Comparison of ENCODE assay signal across 9 mouse cellular contexts in the genomic region with DNA sequence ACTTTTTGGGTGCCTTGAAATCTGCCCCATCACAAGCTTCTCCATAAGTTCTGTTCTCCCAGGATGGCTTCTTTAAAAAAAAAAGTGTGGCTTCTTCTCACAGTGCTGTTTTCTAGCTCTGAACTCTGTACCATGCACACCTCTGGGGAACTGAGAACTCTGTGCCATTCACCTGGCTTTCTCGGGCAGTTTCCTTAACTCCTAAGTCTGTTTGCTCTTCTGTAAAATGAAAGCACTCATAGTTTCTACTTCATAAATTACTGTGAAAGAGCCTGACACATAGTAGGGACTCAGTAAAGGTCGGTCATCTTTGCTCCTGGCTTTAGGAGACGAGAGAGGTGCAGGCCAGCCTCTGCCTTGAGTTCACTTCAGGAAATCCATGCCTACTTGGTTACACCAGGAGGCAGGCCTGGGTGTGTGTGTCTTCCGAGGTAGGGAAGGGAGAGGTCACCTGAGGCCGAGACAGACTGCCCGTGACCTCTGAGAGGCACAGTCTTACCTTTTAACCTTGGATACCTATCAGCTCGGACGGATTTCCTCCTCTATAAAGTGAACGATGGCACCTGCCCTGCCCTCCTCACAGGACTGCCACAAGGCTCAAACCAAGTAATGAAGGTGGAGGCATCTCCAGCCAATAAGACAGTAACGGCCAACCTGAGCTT. TPM values are rescaled to one million over a fixed set of nuclear protein-coding genes. Genes with fewer than 3 reads are reported as not detected.
A peak's percentile ranks its signal among the peaks of the same experiment; 100 is the strongest.
DNase-seq lines count a peak whose midpoint lies in the region; ATAC-seq lines count a peak whose summit lies in the region.
"Had no signal": no experiment of that assay in that cellular context is flagged by ENCODE, and none has a peak within 500 bp of the region (broad histone marks: within the 10 kb centered on the region; RNA-seq: fewer than 3 reads in every experiment).

No protein-coding gene starts in this region.

- H3K9me3 ChIP-seq in embryonic facial prominence, embryonic 13.5 days = no peaks in the 10 kb centered on the region
- no peaks in the 10 kb centered on the region for H3K9me3 ChIP-seq in embryonic facial prominence, embryonic 10.5 days
- H3K9me3 ChIP-seq in hindbrain, embryonic 15.5 days = no peaks in the 10 kb centered on the region
- no peaks in the 10 kb centered on the region for H3K9me3 ChIP-seq in hindbrain, embryonic 14.5 days (ENCODE audit: control insufficient read depth, low read length)
- no peaks in the 10 kb centered on the region for H3K9me3 ChIP-seq in midbrain, embryonic 14.5 days (ENCODE audit: control insufficient read depth, low read length)
- no peaks in the 10 kb centered on the region for H3K9me3 ChIP-seq in midbrain, embryonic 16.5 days (replicated peaks; ENCODE audit: control insufficient read depth, low read length, poor library complexity, severe bottlenecking)
- H3K9me3 ChIP-seq: liver, embryonic 13.5 days had no signal

- ATAC-seq in embryonic facial prominence, embryonic 13.5 days (ENCODE audit: insufficient number of reproducible peaks, insufficient read depth, low FRiP score, low TSS enrichment, low read depth) = no peak
- ATAC-seq in hindbrain, embryonic 15.5 days (ENCODE audit: low FRiP score, low read depth) = no peak
- ATAC-seq in hindbrain, embryonic 14.5 days (ENCODE audit: low FRiP score) = no peak
- no peak for ATAC-seq in midbrain, embryonic 14.5 days (ENCODE audit: low FRiP score, low TSS enrichment)
- no peak for ATAC-seq in midbrain, embryonic 16.5 days

- no peak overlapping the region for H3K9ac ChIP-seq in embryonic facial prominence, embryonic 13.5 days
- no peak overlapping the region for H3K9ac ChIP-seq in hindbrain, embryonic 15.5 days
- H3K9ac ChIP-seq in hindbrain, embryonic 14.5 days = no peak overlapping the region
- no peak overlapping the region for H3K9ac ChIP-seq in midbrain, embryonic 14.5 days (replicated peaks; ENCODE audit: low read length)
- no peak overlapping the region for H3K9ac ChIP-seq in midbrain, embryonic 16.5 days (ENCODE audit: low read depth, low read length)
- H3K9ac ChIP-seq: liver, embryonic 13.5 days had no signal

- 0 out of 2 replicates have a peak overlapping the region, but pooled peaks have one; percentile 9 for H3K27ac ChIP-seq in embryonic facial prominence, embryonic 13.5 days
- no peak overlapping the region for H3K27ac ChIP-seq in embryonic facial prominence, embryonic 10.5 days (replicated peaks)
- no peak overlapping the region for H3K27ac ChIP-seq in hindbrain, embryonic 15.5 days (replicated peaks)
- no peak overlapping the region for H3K27ac ChIP-seq in hindbrain, embryonic 14.5 days
- H3K27ac ChIP-seq in midbrain, embryonic 14.5 days (replicated peaks; ENCODE audit: low read depth, low read length) = no peak overlapping the region
- no peak overlapping the region for H3K27ac ChIP-seq in midbrain, embryonic 16.5 days (ENCODE audit: low read length)
- H3K27ac ChIP-seq: liver, embryonic 13.5 days had no signal

- H3K4me1 ChIP-seq in embryonic facial prominence, embryonic 13.5 days = peaks cover 22% of the 10 kb centered on the region
- peaks cover 33% of the 10 kb centered on the region for H3K4me1 ChIP-seq in embryonic facial prominence, embryonic 10.5 days
- peaks cover 18% of the 10 kb centered on the region for H3K4me1 ChIP-seq in hindbrain, embryonic 15.5 days (replicated peaks)
- peaks cover 8% of the 10 kb centered on the region; the same call in 1 of the 2 replicates for H3K4me1 ChIP-seq in hindbrain, embryonic 14.5 days (replicated peaks; ENCODE audit: control insufficient read depth, insufficient read depth, low read length)
- peaks cover 9% of the 10 kb centered on the region; the same call in 1 of the 2 replicates for H3K4me1 ChIP-seq in midbrain, embryonic 14.5 days (ENCODE audit: control insufficient read depth, insufficient read depth, low read length)
- no peaks in the 10 kb centered on the region; the same call in 1 of the 2 replicates for H3K4me1 ChIP-seq in midbrain, embryonic 16.5 days (ENCODE audit: control insufficient read depth, insufficient read depth, low read length)

- no peak for DNase-seq in embryonic facial prominence, embryonic 10.5 days (ENCODE audit: low spot score)
- DNase-seq in hindbrain, embryonic 14.5 days (ENCODE audit: low spot score) = no peak
- DNase-seq in midbrain, embryonic 14.5 days = no peak
- no peak for DNase-seq in ovary, postnatal 14 days (ENCODE audit: low spot score)
- no peak for DNase-seq in cerebellum, adult 9-10 months
- DNase-seq: liver, embryonic 13.5 days had no signal

- H3K27me3 ChIP-seq in embryonic facial prominence, embryonic 13.5 days = peaks cover 7% of the 10 kb centered on the region
- H3K27me3 ChIP-seq in embryonic facial prominence, embryonic 10.5 days (replicated peaks; ENCODE audit: low read depth, poor library complexity, severe bottlenecking) = peaks cover 67% of the 10 kb centered on the region
- peaks cover 10% of the 10 kb centered on the region for H3K27me3 ChIP-seq in hindbrain, embryonic 15.5 days
- peaks cover 2% of the 10 kb centered on the region; the same call in 1 of the 2 replicates for H3K27me3 ChIP-seq in hindbrain, embryonic 14.5 days (ENCODE audit: control insufficient read depth, insufficient read depth, low read length)
- peaks cover 6% of the 10 kb centered on the region; the same call in 1 of the 2 replicates for H3K27me3 ChIP-seq in midbrain, embryonic 14.5 days (ENCODE audit: control insufficient read depth, insufficient read depth, low read length)
- H3K27me3 ChIP-seq in midbrain, embryonic 16.5 days (ENCODE audit: control insufficient read depth, insufficient read depth, low read depth, low read length) = peaks cover 8% of the 10 kb centered on the region; the same call in 1 of the 2 replicates

- H3K4me2 ChIP-seq in embryonic facial prominence, embryonic 13.5 days = no peak overlapping the region
- 0 out of 2 replicates have a peak overlapping the region, but pooled peaks have one; percentile 6 for H3K4me2 ChIP-seq in hindbrain, embryonic 15.5 days
- H3K4me2 ChIP-seq in hindbrain, embryonic 14.5 days (replicated peaks) = no peak overlapping the region
- H3K4me2 ChIP-seq in midbrain, embryonic 14.5 days (ENCODE audit: low read length) = peak overlapping the region; percentile 4; the same call in 1 of the 2 replicates
- no peak overlapping the region for H3K4me2 ChIP-seq in midbrain, embryonic 16.5 days (ENCODE audit: low read length)
- H3K4me2 ChIP-seq: liver, embryonic 13.5 days had no signal

- 76% methylated on average over 10 of the region's 10 CpGs for WGBS in embryonic facial prominence, embryonic 13.5 days
- 79% methylated on average over 10 of the region's 10 CpGs for WGBS in embryonic facial prominence, embryonic 10.5 days
- 85% methylated on average over 10 of the region's 10 CpGs for WGBS in hindbrain, embryonic 15.5 days
- 78% methylated on average over 10 of the region's 10 CpGs for WGBS in hindbrain, embryonic 14.5 days
- WGBS in midbrain, embryonic 14.5 days = 82% methylated on average over 10 of the region's 10 CpGs
- 84% methylated on average over 10 of the region's 10 CpGs for WGBS in midbrain, embryonic 16.5 days

- H3K36me3 ChIP-seq in embryonic facial prominence, embryonic 13.5 days = no peaks in the 10 kb centered on the region
- H3K36me3 ChIP-seq in embryonic facial prominence, embryonic 10.5 days (replicated peaks) = no peaks in the 10 kb centered on the region
- no peaks in the 10 kb centered on the region for H3K36me3 ChIP-seq in hindbrain, embryonic 15.5 days
- H3K36me3 ChIP-seq in hindbrain, embryonic 14.5 days (replicated peaks; ENCODE audit: control insufficient read depth, insufficient read depth) = no peaks in the 10 kb centered on the region
- no peaks in the 10 kb centered on the region for H3K36me3 ChIP-seq in midbrain, embryonic 14.5 days (ENCODE audit: control insufficient read depth, insufficient read depth, low read length)
- H3K36me3 ChIP-seq in midbrain, embryonic 16.5 days (ENCODE audit: control insufficient read depth, insufficient read depth, low read length) = no peaks in the 10 kb centered on the region
- H3K36me3 ChIP-seq: liver, embryonic 13.5 days had no signal

- no peak overlapping the region for H3K4me3 ChIP-seq in embryonic facial prominence, embryonic 13.5 days
- H3K4me3 ChIP-seq in embryonic facial prominence, embryonic 10.5 days = no peak overlapping the region
- H3K4me3 ChIP-seq in hindbrain, embryonic 15.5 days = no peak overlapping the region
- no peak overlapping the region for H3K4me3 ChIP-seq in hindbrain, embryonic 14.5 days (replicated peaks; ENCODE audit: low read length)
- no peak overlapping the region for H3K4me3 ChIP-seq in midbrain, embryonic 14.5 days (replicated peaks; ENCODE audit: low read depth, low read length)
- no peak overlapping the region for H3K4me3 ChIP-seq in midbrain, embryonic 16.5 days (ENCODE audit: low read depth, low read length)
- H3K4me3 ChIP-seq: liver, embryonic 13.5 days had no signal

RNA-seq across cellular contexts. Expression of gene Usp2, which starts 11.4 kb away (rescaled TPM):
- 14.6 and 15.2 TPM in 2 replicates for polyA plus RNA-seq in embryonic facial prominence, embryonic 13.5 days (2015; fragmentation: Nextera tagmentation; extraction: Ambion mirVana)
- polyA plus RNA-seq in embryonic facial prominence, embryonic 10.5 days (2016; fragmentation: Nextera tagmentation; extraction: Ambion mirVana) = 10.7 and 12.0 TPM in 2 replicates
- 12.2 and 15.2 TPM in 2 replicates for polyA plus RNA-seq in hindbrain, embryonic 15.5 days (2015; fragmentation: Nextera tagmentation; extraction: Ambion mirVana)
- 8.4 and 11.6 TPM in 2 replicates for polyA plus RNA-seq in hindbrain, embryonic 14.5 days (2014; fragmentation: Nextera tagmentation; extraction: Ambion mirVana)
- polyA plus RNA-seq in midbrain, embryonic 14.5 days (2014; fragmentation: Nextera tagmentation; extraction: Ambion mirVana) = 6.6 and 9.4 TPM in 2 replicates
- polyA plus RNA-seq in midbrain, embryonic 16.5 days (2015; fragmentation: Nextera tagmentation; extraction: Ambion mirVana) = 6.7 and 9.7 TPM in 2 replicates

RNA-seq across cellular contexts. Expression of gene Mfrp, which starts 23.3 kb away (rescaled TPM):
- polyA plus RNA-seq in embryonic facial prominence, embryonic 13.5 days (2015; fragmentation: Nextera tagmentation; extraction: Ambion mirVana) = 0.21 and 0.39 TPM in 2 replicates
- polyA plus RNA-seq in embryonic facial prominence, embryonic 10.5 days (2016; fragmentation: Nextera tagmentation; extraction: Ambion mirVana) = 0.09 and 0.12 TPM in 2 replicates
- polyA plus RNA-seq in hindbrain, embryonic 15.5 days (2015; fragmentation: Nextera tagmentation; extraction: Ambion mirVana) = 0.13 and 0.35 TPM in 2 replicates
- 0.31 and 0.41 TPM in 2 replicates for polyA plus RNA-seq in hindbrain, embryonic 14.5 days (2014; fragmentation: Nextera tagmentation; extraction: Ambion mirVana)
- polyA plus RNA-seq in midbrain, embryonic 14.5 days (2014; fragmentation: Nextera tagmentation; extraction: Ambion mirVana) = 0.09 and 0.11 TPM in 2 replicates
- polyA plus RNA-seq in midbrain, embryonic 16.5 days (2015; fragmentation: Nextera tagmentation; extraction: Ambion mirVana) = 0.15 and 0.16 TPM in 2 replicates
- polyA plus RNA-seq: liver, embryonic 13.5 days had no signal

RNA-seq across cellular contexts. Expression of gene C1qtnf5, which starts 28.8 kb away (rescaled TPM):
- 1.5 and 2.8 TPM in 2 replicates for polyA plus RNA-seq in embryonic facial prominence, embryonic 13.5 days (2015; fragmentation: Nextera tagmentation; extraction: Ambion mirVana)
- polyA plus RNA-seq in embryonic facial prominence, embryonic 10.5 days (2016; fragmentation: Nextera tagmentation; extraction: Ambion mirVana) = 0.27 and 0.75 TPM in 2 replicates
- polyA plus RNA-seq in hindbrain, embryonic 15.5 days (2015; fragmentation: Nextera tagmentation; extraction: Ambion mirVana) = 6.6 and 8.7 TPM in 2 replicates
- 7.0 and 8.0 TPM in 2 replicates for polyA plus RNA-seq in hindbrain, embryonic 14.5 days (2014; fragmentation: Nextera tagmentation; extraction: Ambion mirVana)
- 3.7 and 4.0 TPM in 2 replicates for polyA plus RNA-seq in midbrain, embryonic 14.5 days (2014; fragmentation: Nextera tagmentation; extraction: Ambion mirVana)
- polyA plus RNA-seq in midbrain, embryonic 16.5 days (2015; fragmentation: Nextera tagmentation; extraction: Ambion mirVana) = 4.6 and 5.5 TPM in 2 replicates

RNA-seq across cellular contexts. Expression of gene Gm49380, which starts 35.0 kb away (rescaled TPM):
- polyA plus RNA-seq in embryonic facial prominence, embryonic 13.5 days (2015; fragmentation: Nextera tagmentation; extraction: Ambion mirVana) = 0.30 and 0.48 TPM in 2 replicates
- polyA plus RNA-seq in embryonic facial prominence, embryonic 10.5 days (2016; fragmentation: Nextera tagmentation; extraction: Ambion mirVana) = 0.31 and 0.49 TPM in 2 replicates
- polyA plus RNA-seq in hindbrain, embryonic 15.5 days (2015; fragmentation: Nextera tagmentation; extraction: Ambion mirVana) = 0.13 TPM in 1 of 2 replicates, not detected in the other
- 0.35 TPM in 1 of 2 replicates, not detected in the other for polyA plus RNA-seq in hindbrain, embryonic 14.5 days (2014; fragmentation: Nextera tagmentation; extraction: Ambion mirVana)
- polyA plus RNA-seq in midbrain, embryonic 14.5 days (2014; fragmentation: Nextera tagmentation; extraction: Ambion mirVana) = 0.11 and 0.12 TPM in 2 replicates
- polyA plus RNA-seq in midbrain, embryonic 16.5 days (2015; fragmentation: Nextera tagmentation; extraction: Ambion mirVana) = 0.10 and 0.15 TPM in 2 replicates
- polyA plus RNA-seq: liver, embryonic 13.5 days had no signal

RNA-seq across cellular contexts. Expression of gene Rnf26, which starts 35.0 kb away (rescaled TPM):
- polyA plus RNA-seq in embryonic facial prominence, embryonic 13.5 days (2015; fragmentation: Nextera tagmentation; extraction: Ambion mirVana) = 73.3 and 80.1 TPM in 2 replicates
- 80.1 and 80.9 TPM in 2 replicates for polyA plus RNA-seq in embryonic facial prominence, embryonic 10.5 days (2016; fragmentation: Nextera tagmentation; extraction: Ambion mirVana)
- 33.9 and 37.4 TPM in 2 replicates for polyA plus RNA-seq in hindbrain, embryonic 15.5 days (2015; fragmentation: Nextera tagmentation; extraction: Ambion mirVana)
- 30.6 and 32.7 TPM in 2 replicates for polyA plus RNA-seq in hindbrain, embryonic 14.5 days (2014; fragmentation: Nextera tagmentation; extraction: Ambion mirVana)
- polyA plus RNA-seq in midbrain, embryonic 14.5 days (2014; fragmentation: Nextera tagmentation; extraction: Ambion mirVana) = 25.7 and 29.9 TPM in 2 replicates
- 25.6 and 26.0 TPM in 2 replicates for polyA plus RNA-seq in midbrain, embryonic 16.5 days (2015; fragmentation: Nextera tagmentation; extraction: Ambion mirVana)

Comparison
In these comparisons a context has a peak if more than half of its experiments do, and no peak if none do; other contexts are left out.
1. H3K4me2 ChIP-seq: peak in hindbrain, embryonic 15.5 days (single experiment) and midbrain, embryonic 14.5 days (single experiment); none in embryonic facial prominence, embryonic 13.5 days (single experiment), hindbrain, embryonic 14.5 days (single experiment) and midbrain, embryonic 16.5 days (single experiment).